Mouse (Mus musculus) layer of hippocampus, postnatal 10 days (tissue): Measurements from ENCODE around the gene Usp9x. TPM values are rescaled to one million over a fixed set of nuclear protein-coding genes. Genes with fewer than 3 reads are reported as not detected.

Source experiments
- DNase-seq, 2 experiments: peaks; one replicate each; pipeline ENCODE4 v3.0.0; 2021; ENCODE audit warnings: low spot score in 2 of 2
- long read RNA-seq: library from polyadenylated mRNA; stranded (forward); transcript quantifications from one replicate; pipeline ENCODE4 v2.0.0, GENCODE M21; 2023
- total RNA-seq, 2 experiments: library from RNA; stranded (reverse); gene quantifications; 2 replicates each; pipeline ENCODE4 v1.2.3; 2021

Usp9x gene
- 100 to 1,000 TPM; 239 to 262 TPM for total RNA-seq
- long read RNA-seq, partial matches to known transcripts: 8 of 9 reads
- long read RNA-seq, other reads (novel, unspliced or antisense): 1 of 9 reads

GRCm38 (mm10) chrX:13071241-13071775 is at the start of gene Usp9x:
Usp9x (plus strand) TSS chrX:13071498.
- DNase-seq: peak in 1 of 2 experiments; percentile 90

DNA sequence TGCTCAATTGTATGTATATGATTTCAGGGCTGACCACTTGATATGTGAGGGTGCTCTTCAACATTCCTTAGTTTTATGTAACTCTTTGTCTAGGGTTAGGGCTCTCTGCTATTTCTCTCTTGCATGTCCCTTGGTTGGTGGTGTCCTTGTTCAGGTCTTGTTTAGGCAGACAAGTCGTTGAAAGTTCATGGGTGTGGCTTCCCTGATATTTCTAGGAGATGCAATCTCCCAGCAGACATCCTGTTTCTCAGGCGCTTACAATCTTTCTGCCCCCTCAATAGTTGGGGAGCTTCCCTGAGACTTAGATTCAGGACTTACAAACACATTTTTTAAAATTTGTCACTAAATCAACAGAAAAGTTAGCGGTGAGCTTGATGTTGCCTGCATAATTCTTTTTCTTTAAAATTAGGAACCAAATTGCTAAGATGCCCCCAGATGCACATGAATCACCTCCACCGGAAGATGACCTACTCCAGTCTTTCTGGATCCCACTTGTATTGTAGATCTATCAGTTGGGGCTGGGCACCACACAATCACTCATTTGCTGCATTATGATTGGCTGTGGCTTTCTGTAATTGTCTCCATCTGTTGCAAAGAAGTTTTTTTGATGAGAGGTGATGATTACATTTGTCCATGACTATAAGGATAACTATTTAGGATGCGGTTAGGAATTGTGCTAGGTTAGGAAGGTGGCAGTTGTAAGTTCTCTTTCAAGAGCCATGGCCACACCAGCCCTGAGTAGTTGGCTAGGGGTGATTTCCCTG is 48.6 kb upstream of the Usp9x start:
- DNase-seq: no peak

DNA sequence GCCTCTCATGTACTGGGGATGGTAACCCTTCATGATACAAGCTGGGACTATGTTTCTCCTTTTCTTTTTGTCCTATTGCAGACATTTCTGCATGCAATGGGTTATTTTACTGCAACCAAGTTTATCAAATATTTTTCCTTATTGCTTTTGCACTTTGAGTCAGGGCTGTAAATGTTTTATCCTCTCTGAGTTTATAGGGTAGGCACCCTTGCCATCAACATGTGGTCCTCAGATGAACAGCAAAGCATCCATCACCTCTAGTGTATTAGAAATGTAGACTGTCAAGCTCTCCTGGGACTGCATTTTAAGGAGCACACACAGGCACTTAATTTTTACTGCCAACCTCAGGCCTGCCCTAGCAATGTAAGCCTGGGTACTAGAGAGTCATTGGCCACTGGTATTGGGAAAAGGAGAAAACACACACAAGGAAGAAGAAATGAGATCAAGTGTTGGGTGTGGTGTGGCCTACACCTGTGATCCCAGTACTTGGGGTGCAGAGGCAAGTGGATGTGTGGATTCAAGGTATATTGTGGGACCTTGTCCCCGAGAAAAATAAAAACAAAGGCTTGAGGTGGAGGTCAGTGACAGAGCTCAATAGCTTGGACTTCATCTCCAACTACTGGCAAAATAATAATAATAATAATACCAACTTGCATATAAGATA is 46.6 kb upstream of the Usp9x start:
- no peak for DNase-seq

- DNase-seq: no peak
Measured at GRCm38 (mm10) chrX:13025286-13025685, 46.0 kb upstream of the Usp9x start.

DNA sequence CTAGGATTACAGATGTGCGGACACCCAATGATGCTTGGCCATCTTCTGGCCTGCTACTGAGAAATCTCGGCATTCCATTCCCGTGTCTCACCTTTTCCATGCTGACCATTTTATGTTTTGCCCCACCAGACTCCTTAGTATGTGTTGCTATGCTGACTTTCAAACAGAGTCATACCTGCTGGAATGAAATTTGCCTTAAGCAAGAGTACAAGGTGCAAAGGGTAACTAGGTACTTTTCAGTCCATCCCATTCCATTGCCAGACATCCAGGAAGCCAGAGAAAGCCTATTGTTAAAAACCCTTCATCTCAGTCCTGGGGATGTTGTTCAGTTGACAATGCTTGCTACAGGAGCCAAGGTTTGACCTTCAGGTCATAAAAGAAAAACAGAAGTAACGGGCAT is 43.1 kb upstream of the Usp9x start:
- no peak for DNase-seq

DNA sequence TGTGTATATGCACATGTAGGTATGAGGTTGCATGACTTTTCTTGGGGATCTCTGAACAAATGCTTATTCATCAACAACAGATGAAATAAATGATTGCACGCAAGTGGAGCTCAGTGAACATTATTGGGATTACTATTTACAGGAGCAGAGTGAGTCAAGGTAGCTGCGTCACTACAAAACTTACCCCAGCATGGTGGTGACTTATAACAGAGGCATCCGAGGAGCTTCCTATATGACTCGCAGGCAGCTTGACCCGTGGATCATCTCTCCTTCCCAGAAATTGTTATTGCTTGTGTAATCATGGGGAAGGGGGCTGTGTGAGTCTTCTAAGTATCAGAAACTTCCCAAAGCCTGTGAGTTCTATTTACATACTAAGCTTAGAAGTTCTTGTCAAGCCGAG is 41.3 kb upstream of the Usp9x start:
- no peak for DNase-seq

- DNase-seq: no peak
Measured at GRCm38 (mm10) chrX:13037085-13037484, 34.2 kb upstream of the Usp9x start.

DNA sequence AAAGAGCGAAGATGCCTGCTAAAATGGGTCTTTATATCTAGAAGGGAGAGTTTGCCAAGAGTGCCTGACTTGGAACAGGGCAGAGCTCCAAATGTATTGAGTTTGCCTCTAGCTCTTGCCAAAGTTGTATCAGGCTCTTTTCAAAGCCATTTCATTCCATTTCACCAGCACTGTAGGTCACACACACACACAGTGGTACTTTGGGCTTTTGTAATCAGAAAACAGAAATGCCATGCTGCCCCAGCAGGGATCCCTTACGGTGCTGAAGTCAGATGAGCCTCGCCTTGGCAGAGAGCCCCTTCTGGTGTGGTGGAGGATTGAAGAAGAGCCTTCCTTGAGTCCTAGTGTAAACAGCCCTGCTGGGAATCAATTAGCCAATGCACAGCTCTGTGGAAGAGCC is 32.1 kb upstream of the Usp9x start:
- peak; percentile 10 to 20 for DNase-seq

GRCm38 (mm10) chrX:13040391-13040790 is 30.9 kb upstream of the Usp9x start:
- no peak for DNase-seq

- DNase-seq: peak; percentile 87 to 88
Measured at GRCm38 (mm10) chrX:13041630-13042129, 29.6 kb upstream of the Usp9x start.

GRCm38 (mm10) chrX:13043780-13044179 is 27.5 kb upstream of the Usp9x start:
- no peak for DNase-seq

GRCm38 (mm10) chrX:13044666-13045065 is 26.6 kb upstream of the Usp9x start:
- DNase-seq: no peak

DNA sequence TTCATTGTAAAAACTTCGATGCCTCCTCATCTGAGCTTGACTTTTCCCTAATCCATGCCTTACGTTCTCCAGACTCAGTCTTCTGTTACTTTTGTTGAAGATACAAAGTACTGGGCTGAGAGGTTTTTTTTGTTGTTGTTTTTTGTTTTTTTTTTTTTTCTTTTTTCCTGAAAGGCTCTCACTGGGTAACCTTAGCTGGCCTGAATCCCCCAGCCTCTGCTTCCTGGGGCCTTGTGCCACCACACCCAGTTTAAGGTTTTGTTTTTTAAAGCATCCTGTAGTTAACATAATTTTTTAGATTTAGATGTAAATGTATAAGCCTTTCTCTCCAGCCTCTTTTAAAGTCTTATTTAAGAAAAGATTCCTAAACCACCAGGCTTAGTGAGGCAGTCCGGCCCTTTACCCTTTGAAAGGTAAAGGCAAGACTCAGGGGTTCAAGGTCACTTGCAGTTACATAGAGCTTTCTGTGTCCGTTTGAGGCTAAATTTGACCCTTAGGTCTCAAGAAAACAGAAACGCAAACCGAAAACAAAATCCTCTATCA is 24.3 kb upstream of the Usp9x start:
- DNase-seq: no peak

- DNase-seq: peak; percentile 13 to 21
Measured at GRCm38 (mm10) chrX:13047631-13048345, 23.5 kb upstream of the Usp9x start.

- DNase-seq: no peak
Measured at GRCm38 (mm10) chrX:13054612-13055011, 16.7 kb upstream of the Usp9x start.

GRCm38 (mm10) chrX:13061961-13062360 is 9.3 kb upstream of the Usp9x start:
- no peak for DNase-seq

DNA sequence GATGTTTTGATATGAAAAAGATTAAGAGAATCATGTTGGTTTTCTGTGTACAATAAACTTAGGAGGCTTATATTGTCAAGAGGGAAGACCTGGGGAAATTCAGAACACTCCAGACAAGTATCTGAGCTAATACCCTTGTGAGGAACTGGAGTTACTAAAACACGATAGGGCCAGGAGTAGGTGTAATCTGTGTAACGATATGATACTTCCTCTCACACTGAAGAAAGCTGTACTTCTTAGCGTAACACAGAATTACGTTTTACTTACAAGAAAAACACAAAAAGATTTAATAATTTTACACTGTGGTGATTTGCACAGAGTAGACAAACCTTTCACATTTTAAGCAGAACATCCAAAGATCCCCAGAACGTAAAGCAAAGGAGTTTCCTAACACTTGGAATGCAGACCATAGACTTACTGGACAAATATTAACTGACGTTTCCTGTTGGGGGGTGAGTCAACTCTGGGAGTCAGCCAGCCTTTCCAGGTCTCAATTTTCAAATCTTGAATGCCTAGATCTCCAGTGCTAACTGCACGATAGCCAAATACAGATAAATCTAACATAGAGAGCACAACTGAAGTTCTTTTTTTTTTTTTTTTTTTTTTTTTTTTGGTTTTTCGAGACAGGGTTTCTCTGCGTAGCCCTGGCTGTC is 6.9 kb upstream of the Usp9x start:
- DNase-seq: no peak

DNA sequence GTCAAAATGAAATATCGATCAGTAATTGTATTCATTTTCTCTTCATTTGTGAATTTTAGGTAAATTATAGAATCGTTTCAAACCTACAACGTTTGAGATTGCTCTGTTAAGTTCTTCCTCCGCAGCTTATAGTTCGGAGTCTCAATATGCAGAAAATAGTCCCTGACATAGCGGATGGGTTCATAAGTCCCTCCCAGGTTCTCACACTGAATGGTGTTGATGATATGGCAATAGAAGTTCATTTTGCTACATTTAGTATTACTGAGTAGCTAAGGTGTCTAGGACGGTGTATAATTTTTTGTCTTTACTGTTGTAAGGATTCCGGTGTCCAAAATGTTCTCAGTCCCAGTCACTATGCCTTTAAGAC is 1.1 kb upstream of the Usp9x start:
- DNase-seq: no peak

- DNase-seq: peak in 1 of 2 experiments; percentile 88
Measured at GRCm38 (mm10) chrX:13070573-13071240, 591 bp upstream of the Usp9x start.

DNA sequence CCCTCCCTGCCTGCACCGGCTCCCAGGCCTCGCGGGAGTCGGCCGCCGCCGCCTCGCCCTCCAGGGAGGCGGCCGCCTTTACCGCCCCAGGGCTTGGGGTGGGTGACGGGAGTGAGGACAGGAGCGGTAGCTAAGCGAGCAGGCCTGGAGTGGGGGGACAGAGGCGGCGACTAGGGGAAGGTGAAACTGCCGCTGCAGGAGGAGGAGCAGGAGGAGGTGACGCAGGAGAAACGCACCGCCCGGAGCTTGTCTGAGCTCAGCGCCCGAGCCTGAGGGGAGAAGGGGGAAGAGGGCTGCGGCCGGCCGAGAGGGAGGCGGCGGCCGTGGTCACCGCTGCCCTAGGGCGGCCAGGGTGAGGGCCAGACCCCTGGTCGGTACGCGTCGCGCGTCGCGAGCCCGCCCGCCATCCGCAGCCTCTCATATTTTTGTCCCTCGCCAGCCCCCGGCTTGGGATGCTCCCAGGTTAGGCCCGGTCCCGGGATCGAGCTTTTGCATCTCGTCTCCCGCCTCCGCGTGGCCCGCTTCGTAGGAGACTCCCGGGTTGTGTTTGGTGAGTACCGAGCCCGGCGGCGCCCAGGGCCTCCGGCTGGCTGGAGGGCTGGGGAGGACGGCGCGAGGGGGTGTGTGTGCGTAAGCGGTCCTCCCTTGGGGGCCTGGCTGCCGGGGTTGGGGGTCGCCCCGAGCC is 620 bp downstream of the Usp9x start:
- peak; percentile 59 to 70 for DNase-seq
